Mouse (Mus musculus) megakaryocyte, embryonic 14.5 days (primary cell): ENCODE measurements around the gene Csrnp1.

Source experiments
- FLI1 ChIP-seq: IDR thresholded peaks from 2 replicates; pipeline ENCODE4 v1.6.1; 2012; ENCODE audit warnings: low read length, inconsistent platforms, mixed read lengths
- GATA1 ChIP-seq: IDR thresholded peaks from 3 replicates; pipeline ENCODE4 v1.6.1; 2012; ENCODE audit warnings: mixed read lengths, low read length, inconsistent platforms, borderline replicate concordance

DNA sequence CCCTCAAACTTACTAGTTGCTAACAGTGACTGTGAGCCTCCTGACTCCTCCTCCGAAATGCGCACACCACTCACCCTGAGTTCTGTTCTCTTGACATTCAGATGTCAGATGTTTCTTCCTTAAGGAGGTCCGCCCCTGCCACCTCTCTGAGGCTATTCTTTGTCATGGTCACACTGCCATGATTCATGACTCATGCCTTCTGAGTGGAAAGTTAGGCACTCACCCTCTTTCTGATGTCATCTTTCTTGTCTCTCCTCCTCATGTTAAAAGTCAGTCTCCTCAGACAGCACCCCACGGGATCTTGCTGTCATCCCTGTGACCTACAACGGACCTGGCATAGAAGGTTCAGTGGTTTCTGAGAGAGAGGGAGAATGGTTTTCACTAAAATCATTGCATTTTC lies 28.3 kb upstream of the Csrnp1 start:
- TF ChIP-seq GATA1 (no peak), FLI1 (no peak)
